Mouse (Mus musculus): ENCODE data around the gene Nell1. TPM values are rescaled to one million over a fixed set of nuclear protein-coding genes. Genes with fewer than 3 reads are reported as not detected.

Nell1 gene
- total RNA-seq, 1 experiment from 2014 or later, result 2.1 TPM

GRCm38 (mm10) chr7:50887625-50888024, 913.0 kb downstream of the Nell1 start:
- DNase-seq, result no peak

DNA sequence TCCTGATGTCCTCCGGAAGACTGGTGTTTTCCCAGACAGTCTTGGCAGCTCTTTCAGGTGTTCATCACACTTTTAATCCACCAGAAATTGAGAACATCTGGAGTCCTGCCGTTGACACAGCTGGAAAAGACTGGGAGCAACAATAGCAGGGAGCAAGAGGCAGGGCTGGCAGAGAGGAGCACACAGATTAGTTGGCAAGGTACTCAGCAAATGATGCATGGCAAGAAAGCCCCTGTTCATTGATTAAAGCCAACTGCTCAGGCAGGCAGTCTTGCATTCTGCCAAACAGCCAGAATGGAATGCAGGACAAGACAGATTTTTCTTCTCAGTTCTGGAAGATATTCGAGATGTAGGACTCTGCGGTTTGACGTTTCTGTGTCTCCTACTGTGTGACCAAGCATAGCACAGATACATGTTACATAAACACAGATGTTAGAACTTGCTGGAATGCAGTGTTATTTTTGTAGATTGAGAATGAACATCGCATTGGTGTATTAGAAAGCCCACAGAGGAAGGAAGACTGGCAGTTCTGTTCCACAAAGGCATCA, 925.0 kb downstream of the Nell1 start:
- DNase-seq, result no peak

Other genes starting within 250 kb of the Nell1 start
- gene Htatip2, start 215.7 kb upstream of the Nell1 start, total RNA-seq (2021), result 17.8 and 19.6 TPM in 2 replicates
- 27.8 and 30.7 TPM in 2 replicates for gene Prmt3, start 196.5 kb upstream of the Nell1 start, total RNA-seq (2021)
- gene Slc6a5, start 64.7 kb upstream of the Nell1 start, total RNA-seq (2021), result 1.1 and 1.7 TPM in 2 replicates